Mouse (Mus musculus): Measurements from ENCODE around the gene Rcvrn. TPM values are rescaled to one million over a fixed set of nuclear protein-coding genes. Genes with fewer than 3 reads are reported as not detected.

Rcvrn gene
- polyA plus RNA-seq, 1 experiment from 2014 or later: not detected

Other genes with a start within 250 kb of the Rcvrn start
- gene Gas7, start 239.9 kb upstream of the Rcvrn start, polyA plus RNA-seq (2014; fragmentation: Nextera tagmentation; extraction: Ambion mirVana): 5.3 and 5.4 TPM in 2 replicates
- 0.03 TPM in 1 of 2 replicates, not detected in the other for gene Glp2r, start 75.8 kb downstream of the Rcvrn start, polyA plus RNA-seq (2014; fragmentation: Nextera tagmentation; extraction: Ambion mirVana)
- not detected in 2 replicates for gene Gsg1l2, start 79.3 kb downstream of the Rcvrn start, polyA plus RNA-seq (2014; fragmentation: Nextera tagmentation; extraction: Ambion mirVana)
- gene Dhrs7c, start 102.9 kb downstream of the Rcvrn start, polyA plus RNA-seq (2014; fragmentation: Nextera tagmentation; extraction: Ambion mirVana): 0.39 and 0.86 TPM in 2 replicates
- gene Usp43, start 226.8 kb downstream of the Rcvrn start, polyA plus RNA-seq (2014; fragmentation: Nextera tagmentation; extraction: Ambion mirVana): 0.24 TPM in 2 replicates